Mouse (Mus musculus): ENCODE data around the gene Cracr2a. TPM values are rescaled to one million over a fixed set of nuclear protein-coding genes. Genes with fewer than 3 reads are reported as not detected.

Cracr2a gene
- 7.5 to 11.6 TPM (median 10.3 TPM) in 4 replicates for total RNA-seq (2023; ENCODE audit: inconsistent age)

DNA sequence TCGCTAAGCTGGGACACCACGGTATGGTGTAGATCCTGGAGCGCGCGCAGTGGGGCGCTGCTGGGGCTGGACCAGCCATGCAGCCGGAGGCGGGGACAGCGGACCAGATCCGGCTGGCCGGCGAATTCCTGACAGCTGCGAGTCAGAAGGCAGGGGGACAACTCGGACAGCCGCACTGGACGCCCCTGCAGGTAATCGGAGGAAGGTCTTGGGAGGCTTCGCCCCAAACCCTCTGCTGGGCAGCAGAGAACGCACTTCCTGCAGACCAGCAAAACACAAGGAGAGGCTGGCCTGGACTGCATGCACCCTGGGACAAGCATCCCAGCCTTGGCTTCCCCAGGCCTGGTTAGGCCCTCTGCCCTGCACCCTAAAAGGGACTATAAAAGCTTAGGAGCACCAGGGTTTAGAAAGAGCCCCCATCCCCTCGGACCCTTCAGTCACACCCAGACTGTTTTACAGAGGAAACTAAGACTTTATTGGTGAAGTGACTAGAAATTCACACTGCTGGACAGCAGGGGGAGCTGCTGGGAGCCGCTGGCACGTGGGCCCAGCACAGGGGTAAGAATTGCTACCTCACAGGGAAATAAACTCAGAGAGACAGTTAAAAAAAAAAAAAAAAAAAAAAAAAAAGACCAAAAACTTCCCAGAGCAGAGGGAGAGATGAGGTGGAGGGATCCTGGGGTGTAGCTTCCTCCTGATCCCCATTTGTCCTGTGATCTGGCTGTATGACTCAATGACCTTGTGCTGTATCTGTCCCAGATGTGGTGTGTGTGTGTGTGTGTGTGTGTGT lies at the start of gene Cracr2a:
Cracr2a (plus strand) TSS at position 108 of the 790 bp plus-strand sequence.

Other genes starting within 250 kb of the Cracr2a start
- gene Parp11, start 114.5 kb upstream of the Cracr2a start, total RNA-seq (2023; ENCODE audit: inconsistent age) = 55.5 to 59.6 TPM (median 57.3 TPM) in 4 replicates
- not detected in 4 replicates for gene Prmt8, start 208.1 kb downstream of the Cracr2a start, total RNA-seq (2023; ENCODE audit: inconsistent age)

Data from B cell, adult (primary cell).